Mouse (Mus musculus): ENCODE measurements around the gene Pdzd8. TPM values are rescaled to one million over a fixed set of nuclear protein-coding genes. Genes with fewer than 3 reads are reported as not detected.

The Pdzd8 gene
- 48.2 TPM for total RNA-seq (2023)

DNA sequence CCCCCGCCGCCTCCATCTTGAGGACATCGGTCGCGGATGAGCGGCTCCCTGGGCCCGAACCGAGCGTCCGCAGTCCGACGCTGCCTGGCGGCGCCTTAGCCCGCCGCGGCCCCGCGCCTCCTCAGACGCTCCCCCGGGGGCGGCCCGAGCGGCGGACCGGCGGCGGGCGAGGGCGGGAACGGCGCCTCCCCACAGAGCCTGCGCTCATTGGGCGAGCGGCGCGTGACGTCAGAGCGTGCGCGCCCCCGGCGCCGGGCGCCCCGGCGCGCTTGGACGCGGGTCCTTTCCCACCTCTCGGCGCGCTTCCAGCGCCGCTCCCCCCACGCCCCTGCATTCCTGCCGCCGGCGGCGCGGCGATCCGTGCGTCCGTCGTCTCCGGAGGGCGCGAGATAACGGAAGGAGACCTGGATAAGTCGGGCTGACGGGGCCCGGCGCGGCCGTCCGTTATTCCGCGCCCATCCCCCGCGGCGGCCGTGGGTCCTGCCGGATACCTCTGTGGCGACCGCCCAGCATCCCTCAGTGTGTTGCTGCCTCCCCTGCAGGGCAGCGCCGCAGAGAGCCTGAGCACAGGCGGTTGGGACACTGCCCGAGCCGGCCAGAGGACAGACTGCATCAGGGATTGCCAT is at the start of gene Pdzd8:
Gene Pdzd8, minus strand, starts transcription at position 123 of the 626 bp plus-strand sequence.

DNA sequence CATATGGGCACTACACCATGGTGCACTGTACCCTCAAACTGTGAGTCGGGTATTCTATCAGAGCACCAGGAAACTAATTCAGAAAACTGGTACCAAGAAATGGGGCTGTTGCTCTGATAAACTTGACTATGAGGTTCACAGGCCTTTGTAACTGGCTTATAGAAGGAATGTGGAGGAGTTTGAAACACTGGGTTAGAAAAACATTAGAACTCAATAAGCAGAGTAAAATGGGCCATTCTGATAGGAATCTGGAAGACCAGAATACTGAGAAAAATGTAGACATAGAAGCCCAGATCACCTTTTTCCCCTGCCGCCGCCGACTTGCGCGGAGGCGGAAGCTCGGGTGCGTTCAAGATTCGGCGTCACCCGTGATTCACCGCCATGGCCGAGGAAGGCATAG is 23.6 kb downstream of the Pdzd8 start, which contains the start of gene Rps12-ps3:
Gene Rps12-ps3, plus strand, starts transcription at position 301 of the 400 bp plus-strand sequence.

DNA sequence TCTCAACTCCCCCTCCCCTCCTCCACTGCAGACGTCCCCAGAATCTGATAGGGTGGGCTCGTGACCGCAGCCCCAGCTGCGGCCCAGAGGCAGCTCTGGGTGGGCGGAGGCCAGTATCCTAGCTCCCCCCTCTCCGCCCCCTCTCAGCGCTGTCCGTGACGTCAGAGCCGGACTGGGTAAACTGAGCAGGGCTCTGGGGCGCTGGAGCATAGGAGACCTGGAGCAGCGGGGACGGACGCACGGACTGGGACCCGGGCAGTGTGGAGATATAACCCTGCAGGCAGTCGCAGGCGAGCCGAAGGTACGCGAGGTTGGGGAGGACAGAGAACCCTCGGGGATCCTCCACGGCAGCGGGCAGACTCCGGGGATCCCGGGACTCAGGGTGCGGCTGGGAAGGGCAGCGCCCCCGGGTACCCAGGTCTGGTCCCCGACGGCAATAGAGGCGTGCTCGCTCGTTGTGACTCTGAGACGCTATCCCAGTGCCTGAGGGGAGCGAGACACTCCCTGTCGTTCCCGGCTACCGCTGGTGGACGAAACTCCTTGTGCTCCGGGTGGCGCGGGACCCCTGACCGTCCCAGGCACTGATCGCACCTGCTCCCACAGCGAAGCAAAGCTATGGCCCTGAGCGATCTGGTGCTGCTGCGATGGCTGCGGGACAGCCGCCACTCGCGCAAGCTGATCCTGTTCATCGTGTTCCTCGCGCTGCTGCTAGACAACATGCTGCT is 84.7 kb downstream of the Pdzd8 start, which contains the start of gene Slc18a2:
Gene Slc18a2, plus strand, starts transcription at position 179 of the 725 bp plus-strand sequence.

Other genes with a start within 250 kb of the Pdzd8 start
- gene Vax1, start 175.7 kb downstream of the Pdzd8 start, total RNA-seq (2023): not detected
- gene Kcnk18, start 126.6 kb downstream of the Pdzd8 start, total RNA-seq (2023): not detected
- not detected for gene Slc18a2, start 84.9 kb downstream of the Pdzd8 start, total RNA-seq (2023)
- 1,644 TPM for gene Rps12-ps3, start 23.5 kb downstream of the Pdzd8 start, total RNA-seq (2023)
- gene Emx2, start 112.6 kb upstream of the Pdzd8 start, total RNA-seq (2023): not detected